Mouse (Mus musculus): Measurements from ENCODE around the gene Ms4a4b.

- TF ChIP-seq ZC3H11A (IDR thresholded peaks at IDR 0.05; ENCODE audit: borderline replicate concordance, low read depth, low read length) (no peak), CHD2 (IDR thresholded peaks at IDR 0.05; ENCODE audit: low read depth, low read length) (no peak), ZNF384 (IDR thresholded peaks at IDR 0.05; ENCODE audit: low read depth, low read length) (no peak), MAFK (IDR thresholded peaks at IDR 0.05; ENCODE audit: insufficient read depth, low read depth, low read length) (no peak)
Measured at GRCm38 (mm10) chr19:11483941-11484340, 40.6 kb downstream of the Ms4a4b start.
